Mouse (Mus musculus): Measurements from ENCODE around the gene Ccdc177. TPM values are rescaled to one million over a fixed set of nuclear protein-coding genes. Genes with fewer than 3 reads are reported as not detected.

Gene Ccdc177
- polyA plus RNA-seq, 2 experiments from 2014 or later, result not detected

DNA sequence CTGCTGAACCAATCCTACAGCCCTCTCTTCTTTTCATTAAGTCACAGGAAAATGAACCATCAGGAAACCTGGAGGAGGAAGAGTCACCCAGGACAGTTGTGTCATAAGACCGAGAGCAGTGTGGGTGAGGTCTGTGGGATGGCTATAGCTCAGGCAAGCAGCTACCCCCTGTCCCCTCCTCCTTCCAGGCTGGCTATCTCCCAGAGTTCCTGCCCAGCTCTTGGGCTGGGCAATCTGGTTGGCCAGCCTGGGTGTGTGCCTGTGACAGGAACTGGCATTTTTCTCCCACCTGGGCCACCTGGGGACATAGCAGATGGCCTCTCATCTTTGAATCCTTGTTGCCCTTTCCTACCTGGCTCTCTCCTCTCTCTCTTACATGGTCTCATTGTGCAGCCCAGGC, 23.4 kb upstream of the Ccdc177 start:
- ATAC-seq, result no peak

DNA sequence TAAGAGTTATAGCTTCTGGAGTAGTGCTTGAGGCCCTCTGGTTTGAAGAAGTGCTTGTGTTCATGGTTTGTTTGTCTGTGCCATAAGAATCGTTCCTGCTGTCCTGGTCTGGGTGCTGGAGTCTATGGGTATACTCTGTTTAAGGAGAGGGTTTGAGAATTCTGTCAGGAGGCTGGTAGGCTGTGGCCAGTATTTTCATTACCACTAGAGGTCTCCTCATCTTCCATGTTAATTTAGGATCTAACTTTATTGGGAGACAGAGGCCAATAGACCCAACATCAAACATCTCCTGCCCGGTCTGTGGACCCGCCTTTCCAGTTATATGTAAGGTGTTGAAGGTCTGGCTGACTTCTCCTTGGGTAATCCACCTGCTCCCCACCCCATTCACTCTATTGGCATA, 22.4 kb upstream of the Ccdc177 start:
- ATAC-seq, result no peak

DNA sequence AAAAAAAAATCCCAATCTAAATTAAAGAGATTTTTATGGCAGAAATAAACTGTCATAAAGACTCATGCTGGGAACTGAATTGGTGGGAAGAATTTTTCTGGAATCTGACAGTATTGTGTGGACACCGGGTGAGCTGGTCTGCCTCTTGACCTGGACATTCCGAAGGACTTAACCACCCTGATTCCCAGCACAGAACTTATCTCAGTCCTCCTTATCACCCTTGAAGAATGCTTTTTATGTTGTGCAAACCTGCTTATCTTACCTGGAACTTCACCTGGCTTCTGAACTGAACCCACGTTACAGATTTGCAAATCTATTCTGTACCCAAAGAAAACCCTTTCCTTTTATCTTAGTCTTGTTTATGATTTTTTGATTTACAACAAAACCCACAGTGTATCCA, 21.7 kb upstream of the Ccdc177 start:
- ATAC-seq, result no peak

- no peak for ATAC-seq
These were observed 19.3 kb upstream of the Ccdc177 start for GRCm38 (mm10) chr12:80779760-80780159.

DNA sequence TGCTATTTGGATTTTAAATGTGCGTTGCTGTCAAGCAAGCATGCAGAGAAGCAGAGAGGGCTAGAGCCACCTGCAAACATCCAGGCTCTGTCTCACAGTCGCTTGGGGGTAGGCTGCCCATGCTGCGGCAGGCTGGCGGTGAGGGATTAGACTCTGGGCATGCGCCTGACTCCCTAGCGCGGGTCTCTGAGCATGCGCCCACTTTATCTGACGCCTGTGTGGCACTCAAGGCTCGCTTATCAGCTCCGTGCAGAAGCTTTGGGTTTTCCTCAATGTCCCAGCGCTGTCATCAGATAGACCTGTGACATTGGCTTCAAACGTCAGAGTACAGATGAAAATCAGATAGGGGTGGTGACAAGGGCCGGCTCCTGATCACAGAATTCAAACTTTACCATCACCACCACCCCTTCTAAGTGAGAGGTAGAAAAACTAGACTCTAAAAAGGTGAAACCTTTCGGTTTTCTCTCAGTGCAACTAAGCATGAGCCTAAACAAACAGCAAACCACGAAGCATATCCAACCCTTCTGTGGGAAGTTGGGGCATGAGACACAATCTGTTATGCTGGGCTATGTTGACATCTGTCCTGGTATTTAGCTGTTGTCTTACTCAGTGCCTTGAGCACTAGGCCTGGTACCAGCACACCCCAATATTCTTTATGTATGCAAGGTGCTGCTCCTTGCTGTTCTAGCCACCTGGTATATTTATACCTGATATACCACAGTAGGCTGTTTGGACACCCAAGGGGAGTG, 17.9 kb upstream of the Ccdc177 start:
- ATAC-seq, result no peak

DNA sequence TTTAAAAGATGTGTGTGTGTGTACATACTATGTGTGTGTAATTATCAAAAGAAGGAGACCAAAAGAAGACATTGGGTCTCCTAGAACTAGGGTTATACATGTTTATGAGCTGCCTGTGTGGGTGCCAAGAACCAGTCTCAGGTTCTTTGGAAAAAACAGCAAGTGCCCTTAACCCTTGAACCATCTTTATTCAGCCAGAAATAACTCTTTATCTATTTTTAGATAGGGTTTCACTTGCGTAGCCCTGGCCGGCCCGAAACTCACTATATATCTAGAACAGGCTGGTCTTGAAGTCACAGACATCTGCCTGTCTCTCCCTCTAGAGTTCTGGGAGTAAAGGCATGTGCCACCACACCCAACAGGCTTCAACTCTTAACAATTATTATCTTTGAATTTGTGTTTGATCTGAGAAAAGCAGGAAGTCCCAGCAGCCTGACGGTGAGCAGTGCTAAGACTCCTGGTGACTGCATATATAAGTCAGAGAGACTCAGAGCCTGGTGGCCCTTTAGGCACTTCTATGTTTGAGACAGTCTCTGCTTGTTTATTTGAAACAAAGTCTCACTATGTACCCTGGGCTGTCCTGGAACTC, 15.7 kb upstream of the Ccdc177 start:
- no peak for ATAC-seq

- no peak for ATAC-seq
These were observed 14.3 kb upstream of the Ccdc177 start for GRCm38 (mm10) chr12:80774786-80775185.

DNA sequence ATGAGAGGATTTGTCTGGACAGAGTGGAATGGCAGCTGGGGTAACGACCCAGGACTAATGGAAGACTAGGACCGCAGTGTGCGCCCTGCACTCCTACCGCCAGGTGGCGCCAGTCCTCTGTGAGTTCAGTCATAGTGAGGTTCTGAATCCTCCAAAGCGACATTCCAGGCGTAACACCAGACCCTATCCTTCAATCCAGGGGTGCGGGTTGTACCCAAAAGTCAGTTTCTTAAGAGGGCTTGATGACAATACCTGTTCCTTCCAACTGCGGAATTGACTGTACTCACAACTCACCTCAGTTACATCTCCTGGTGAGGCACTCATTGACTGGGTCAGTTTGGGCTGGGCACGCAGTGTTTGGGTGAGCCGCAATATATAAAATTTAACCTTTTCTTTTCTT, 9.2 kb upstream of the Ccdc177 start:
- peak; percentile 61 for ATAC-seq

GRCm38 (mm10) chr12:80764116-80764515, 3.6 kb upstream of the Ccdc177 start:
- no peak for ATAC-seq

DNA sequence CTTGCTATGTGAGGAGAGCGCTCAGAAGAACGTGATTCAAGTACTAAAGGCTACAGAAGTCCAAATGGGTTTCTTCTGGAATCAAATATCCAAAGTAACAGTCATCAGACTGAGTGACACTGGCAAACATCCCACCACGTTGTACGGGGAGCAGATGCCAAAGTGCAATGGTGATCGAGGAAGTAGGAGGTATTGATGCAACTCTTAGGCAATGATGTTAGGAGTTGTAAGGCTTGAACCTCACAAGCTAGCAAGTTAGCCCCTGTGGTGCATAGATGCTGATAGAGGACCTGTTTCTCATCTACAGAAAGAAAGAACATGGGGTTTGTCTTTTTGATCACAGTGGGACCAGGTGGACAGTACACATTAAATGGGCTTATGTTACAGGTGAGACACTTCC, 2.5 kb upstream of the Ccdc177 start:
- ATAC-seq, result no peak

DNA sequence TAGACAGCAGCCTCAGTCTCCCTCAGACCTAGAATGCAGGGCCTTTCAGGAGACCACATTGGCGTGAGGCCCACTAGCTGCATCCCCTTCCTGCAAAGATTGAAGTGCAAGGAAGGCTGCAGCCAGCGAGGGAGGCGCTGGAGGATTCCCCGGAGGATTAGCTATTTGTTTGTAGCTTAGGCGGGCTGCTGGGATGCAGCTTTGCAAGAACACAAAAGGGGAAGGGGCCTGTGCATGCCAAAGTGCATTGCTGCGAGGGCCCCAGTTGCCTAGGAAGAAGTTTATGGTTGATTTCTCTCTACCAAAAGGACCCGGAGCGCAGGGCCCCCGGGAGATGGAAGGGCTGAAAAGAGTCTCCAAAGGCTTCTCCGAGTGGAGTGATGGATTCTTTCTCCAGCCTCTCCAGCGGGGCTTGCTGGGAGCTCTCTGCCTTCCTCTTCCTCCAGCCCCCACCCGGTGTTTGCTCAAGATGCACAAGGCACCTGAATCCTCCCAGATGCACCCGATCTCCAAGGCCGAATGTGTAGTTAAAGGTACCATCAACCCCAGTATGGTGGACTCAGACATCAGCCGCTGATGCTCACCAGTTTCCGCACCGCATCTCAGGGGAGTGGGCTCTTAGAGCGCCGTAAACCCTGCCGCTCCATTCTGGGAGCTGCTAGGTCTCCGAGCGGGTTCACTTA, 633 bp downstream of the Ccdc177 start:
- ATAC-seq, result peak; percentile 40

GRCm38 (mm10) chr12:80759387-80759712, 1.1 kb downstream of the Ccdc177 start:
- no peak for ATAC-seq

DNA sequence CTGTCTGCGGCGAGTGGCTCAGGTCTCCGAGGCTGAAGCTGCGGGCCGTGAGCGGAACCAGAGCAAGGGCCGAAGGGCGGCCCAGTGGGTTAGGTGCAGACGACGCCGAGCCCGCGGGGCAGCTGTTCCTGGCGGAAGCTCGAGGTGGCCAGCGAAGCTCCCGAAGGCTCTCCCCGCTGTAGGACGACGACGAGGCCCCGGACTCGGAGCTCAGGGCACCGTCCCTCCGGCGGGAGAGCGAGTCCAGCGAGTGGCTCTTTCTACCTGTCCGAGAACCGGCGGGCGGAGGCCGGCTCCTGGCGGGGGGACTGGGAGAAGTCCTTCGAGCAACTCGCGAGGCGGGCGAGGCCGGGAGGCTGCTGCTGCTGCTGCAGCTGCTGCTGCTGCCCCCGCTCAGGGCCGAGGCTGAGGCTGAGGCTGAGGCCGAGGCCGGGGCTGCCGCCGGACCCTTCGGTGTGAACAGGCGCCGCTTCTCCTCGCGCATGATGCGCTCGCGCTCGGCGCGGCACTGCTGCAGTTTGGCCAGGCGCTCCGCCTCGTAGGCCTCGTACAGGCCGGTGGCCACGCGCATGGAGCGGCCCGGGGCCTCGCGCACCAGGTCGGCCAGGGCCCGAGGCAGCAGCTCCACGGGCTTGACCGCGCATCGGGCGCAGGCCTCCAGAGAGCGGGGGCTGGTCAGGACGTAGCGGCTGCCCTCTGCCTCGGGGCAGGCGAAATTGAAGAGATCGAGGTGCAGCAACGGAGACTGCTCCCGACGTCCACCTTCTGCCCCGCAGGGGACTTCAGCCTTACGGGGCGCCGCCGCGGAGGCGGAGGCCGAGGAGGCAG, 1.7 kb downstream of the Ccdc177 start:
- no peak for ATAC-seq

GRCm38 (mm10) chr12:80757751-80758558, 2.5 kb downstream of the Ccdc177 start:
- no peak for ATAC-seq

- ATAC-seq, result no peak
These were observed 8.9 kb downstream of the Ccdc177 start for GRCm38 (mm10) chr12:80751556-80751955.

GRCm38 (mm10) chr12:80746031-80746813, 14.3 kb downstream of the Ccdc177 start:
- no peak for ATAC-seq

DNA sequence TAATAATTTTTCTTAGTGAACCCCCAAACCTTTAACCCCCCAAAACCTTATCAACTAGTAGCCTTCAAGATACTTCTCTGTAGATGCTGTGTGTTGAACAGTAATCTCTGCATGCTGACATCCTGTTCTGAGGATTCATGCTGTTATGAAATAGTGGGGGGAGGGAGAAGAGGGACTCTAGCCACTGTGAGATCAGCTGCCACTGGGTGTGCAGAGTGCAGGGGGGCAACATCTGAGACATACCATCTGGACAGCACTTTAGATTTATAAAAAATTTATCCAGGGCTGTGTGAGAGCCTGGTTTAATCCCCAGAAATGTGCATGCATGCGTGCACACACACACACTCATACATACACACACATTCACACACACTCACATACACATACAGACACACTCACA, 15.9 kb downstream of the Ccdc177 start:
- no peak for ATAC-seq

DNA sequence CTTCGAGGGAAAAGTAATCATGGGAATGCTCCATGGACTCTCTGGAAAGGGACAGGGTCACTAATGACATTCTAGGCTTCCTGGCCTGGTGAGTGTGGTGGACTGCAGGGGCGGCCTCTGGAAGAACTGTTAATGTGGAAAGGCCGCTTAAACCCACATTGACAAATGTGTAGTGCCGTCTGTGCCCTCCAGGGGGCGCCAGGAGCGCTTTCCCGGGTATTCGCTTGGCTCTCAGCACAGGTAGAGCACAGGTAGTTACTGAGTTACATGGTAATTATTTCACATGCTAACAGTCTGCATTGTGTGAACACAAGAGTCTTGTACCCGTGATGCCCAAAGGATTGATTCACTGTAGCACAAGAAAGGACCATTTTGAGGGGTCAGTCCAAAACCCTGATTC, 21.0 kb downstream of the Ccdc177 start:
- ATAC-seq, result no peak

GRCm38 (mm10) chr12:80737283-80737600, 23.2 kb downstream of the Ccdc177 start:
- no peak for ATAC-seq

DNA sequence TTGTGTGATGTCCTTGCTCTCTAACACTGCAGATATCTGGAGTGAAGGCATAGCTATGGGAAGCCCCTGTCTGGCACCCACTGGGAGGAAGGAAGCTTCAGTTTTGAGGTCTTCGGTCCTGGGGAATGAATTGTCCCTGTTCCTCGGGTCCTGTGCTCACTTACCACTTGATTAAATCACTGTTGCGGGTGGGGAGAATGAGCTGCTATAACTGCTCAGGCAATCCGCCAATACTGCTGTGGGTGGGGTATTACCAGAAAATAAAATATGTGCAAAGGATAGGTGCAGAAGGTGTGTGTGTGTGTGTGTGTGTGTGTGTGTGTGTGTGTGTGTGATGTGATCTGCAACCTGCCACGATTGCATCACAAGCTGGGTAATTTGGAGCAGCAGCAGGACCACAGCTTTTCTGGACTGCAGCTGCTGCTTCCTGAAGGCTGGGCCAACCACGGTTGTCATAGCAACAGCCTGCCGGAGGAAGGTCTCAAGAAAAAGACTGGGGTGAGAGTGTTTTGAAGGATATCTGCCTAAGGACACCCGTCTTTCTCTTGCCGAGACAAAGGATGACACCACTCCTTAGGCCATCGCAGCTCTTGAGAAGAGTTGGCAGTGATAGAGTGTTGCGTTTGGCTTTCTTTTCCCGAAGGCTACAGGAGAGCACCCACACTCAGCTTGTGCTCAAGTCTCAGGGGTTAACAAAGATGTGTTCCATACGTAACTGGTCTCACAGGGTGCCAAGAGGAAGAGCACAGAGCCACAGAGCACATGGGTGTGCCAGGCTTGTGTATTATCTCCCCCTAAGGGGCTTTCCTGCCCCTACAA, 23.8 kb downstream of the Ccdc177 start:
- no peak for ATAC-seq

Measured in activated CD4-positive, CD25-positive, alpha-beta regulatory T cell, adult 4 months (primary cell).